Mouse (Mus musculus) testis, adult 2 months (tissue): ENCODE measurements around the gene Nifk.

Experiments used
- CTCF ChIP-seq: fragments of 200-500 bp; IDR thresholded peaks from 2 replicates; pipeline ENCODE4 v1.5.1; 2012; ENCODE audit warnings: low read depth, mild to moderate bottlenecking, inconsistent platforms, low read length, moderate library complexity; ENCODE audit not compliant: control insufficient read depth, insufficient read depth, insufficient replicate concordance
- POLR2A ChIP-seq: fragments of 200-500 bp; IDR thresholded peaks from 2 replicates; pipeline ENCODE4 v1.6.1; 2012; ENCODE audit warnings: low read depth, mild to moderate bottlenecking, inconsistent platforms, low read length, moderate library complexity; ENCODE audit not compliant: control insufficient read depth

GRCm38 (mm10) chr1:118296673-118297072, 25.0 kb upstream of the Nifk start:
- TF ChIP-seq CTCF: no peak
- TF ChIP-seq POLR2A: no peak
